Mouse (Mus musculus) bone marrow macrophage, adult 2 months (primary cell): Measurements from ENCODE around the gene Tmem231. TPM values are rescaled to one million over a fixed set of nuclear protein-coding genes. Genes with fewer than 3 reads are reported as not detected.
A peak's percentile ranks its signal among the peaks of the same experiment; 100 is the strongest.
"Not testable (repeated sequence)": the region's sequence is repeated elsewhere in the genome, so short reads cannot be mapped to it uniquely, and the experiment has no call there.

Experiments
- H3K27ac ChIP-seq: 2 replicates; pipeline ENCODE4 v1.5.1; 2012; ENCODE audit warnings: low read depth, low read length; ENCODE audit not compliant: insufficient read depth
- H3K4me1 ChIP-seq: 2 replicates; pipeline ENCODE4 v1.6.1; 2012; ENCODE audit warnings: low read length; ENCODE audit not compliant: control insufficient read depth, insufficient read depth
- H3K4me3 ChIP-seq: 2 replicates; pipeline ENCODE4 v1.5.1; 2012; ENCODE audit warnings: mild to moderate bottlenecking, low read length, moderate library complexity; ENCODE audit not compliant: insufficient read depth
- CTCF ChIP-seq: IDR thresholded peaks from 2 replicates; pipeline ENCODE4 v1.5.1; 2012; ENCODE audit warnings: low read depth, mild to moderate bottlenecking, low read length, moderate library complexity
- POLR2A ChIP-seq: IDR thresholded peaks from 2 replicates; pipeline ENCODE4 v1.6.1; 2012; ENCODE audit warnings: mild to moderate bottlenecking, low read depth, low read length, borderline replicate concordance
- polyA plus RNA-seq: library from polyadenylated mRNA; stranded (reverse); fragments of >200 nt; gene quantifications from 2 replicates; pipeline ENCODE4 v1.2.4, GENCODE M21; 2012; ENCODE audit not compliant: missing spikeins, insufficient read depth, insufficient read length

Gene Tmem231
- polyA plus RNA-seq, 1 experiment: 0.92 TPM

GRCm38 (mm10) chr8:111950846-111951245, 17.2 kb upstream of the Tmem231 start:
- Histone ChIP-seq H3K4me1 (peaks cover 24% of the 10 kb centered on the region), H3K27ac (no peak overlapping the region), H3K4me3 (no peak overlapping the region)
- TF ChIP-seq POLR2A (no peak), CTCF (no peak)

GRCm38 (mm10) chr8:111947954-111948353, 14.3 kb upstream of the Tmem231 start:
- TF ChIP-seq POLR2A: no peak
- TF ChIP-seq CTCF: no peak
- Histone ChIP-seq H3K4me1 (peaks cover 37% of the 10 kb centered on the region), H3K4me3 (no peak overlapping the region), H3K27ac (no peak overlapping the region)

- Histone ChIP-seq H3K27ac (no peak overlapping the region), H3K4me1 (peaks cover 37% of the 10 kb centered on the region), H3K4me3 (no peak overlapping the region)
- TF ChIP-seq POLR2A (no peak), CTCF (no peak)
Measured at GRCm38 (mm10) chr8:111947144-111947543, 13.5 kb upstream of the Tmem231 start.

GRCm38 (mm10) chr8:111943544-111943943, 9.9 kb upstream of the Tmem231 start:
- Histone ChIP-seq H3K4me1 (peaks cover 46% of the 10 kb centered on the region), H3K27ac (no peak overlapping the region), H3K4me3 (no peak overlapping the region)
- no peak for TF ChIP-seq POLR2A

DNA sequence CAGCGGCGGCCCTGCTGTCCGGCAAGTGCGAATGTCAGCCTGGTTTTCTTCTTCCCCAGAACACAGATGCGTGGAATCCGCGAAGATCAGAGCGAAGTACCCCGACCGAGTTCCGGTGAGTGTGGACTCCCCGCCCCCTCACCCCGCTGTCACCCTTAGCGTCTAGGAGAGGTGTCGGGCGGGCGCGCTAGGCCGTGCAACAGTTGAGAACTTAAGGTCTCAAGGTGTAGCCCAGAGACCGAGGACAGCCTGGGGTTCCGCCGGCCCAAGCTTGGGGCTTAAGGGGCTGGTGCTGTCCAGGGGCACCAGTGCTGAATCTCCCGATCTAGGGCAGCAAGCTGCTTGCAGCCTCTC, 7.4 kb upstream of the Tmem231 start:
- no peak for TF ChIP-seq POLR2A
- Histone ChIP-seq H3K4me3 (peak overlapping the region; percentile 86), H3K27ac (peak overlapping the region; percentile 29; the same call in 1 of the 2 replicates), H3K4me1 (peaks cover 35% of the 10 kb centered on the region)

GRCm38 (mm10) chr8:111940171-111941100, 6.8 kb upstream of the Tmem231 start, which contains the start of gene Gabarapl2:
Gene Gabarapl2, plus strand, starts transcription at chr8:111940703.
- Histone ChIP-seq H3K4me1 (peaks cover 28% of the 10 kb centered on the region), H3K4me3 (peak within 1 kb of the TSS; percentile 86), H3K27ac (peak within 1 kb of the TSS; percentile 29)
- TF ChIP-seq POLR2A (no peak), CTCF (no peak)

- TF ChIP-seq CTCF (no peak), POLR2A (no peak)
- peak overlapping the region; percentile 20; the same call in 1 of the 2 replicates for H3K27ac ChIP-seq
Measured at GRCm38 (mm10) chr8:111939516-111940142, 5.9 kb upstream of the Tmem231 start.

DNA sequence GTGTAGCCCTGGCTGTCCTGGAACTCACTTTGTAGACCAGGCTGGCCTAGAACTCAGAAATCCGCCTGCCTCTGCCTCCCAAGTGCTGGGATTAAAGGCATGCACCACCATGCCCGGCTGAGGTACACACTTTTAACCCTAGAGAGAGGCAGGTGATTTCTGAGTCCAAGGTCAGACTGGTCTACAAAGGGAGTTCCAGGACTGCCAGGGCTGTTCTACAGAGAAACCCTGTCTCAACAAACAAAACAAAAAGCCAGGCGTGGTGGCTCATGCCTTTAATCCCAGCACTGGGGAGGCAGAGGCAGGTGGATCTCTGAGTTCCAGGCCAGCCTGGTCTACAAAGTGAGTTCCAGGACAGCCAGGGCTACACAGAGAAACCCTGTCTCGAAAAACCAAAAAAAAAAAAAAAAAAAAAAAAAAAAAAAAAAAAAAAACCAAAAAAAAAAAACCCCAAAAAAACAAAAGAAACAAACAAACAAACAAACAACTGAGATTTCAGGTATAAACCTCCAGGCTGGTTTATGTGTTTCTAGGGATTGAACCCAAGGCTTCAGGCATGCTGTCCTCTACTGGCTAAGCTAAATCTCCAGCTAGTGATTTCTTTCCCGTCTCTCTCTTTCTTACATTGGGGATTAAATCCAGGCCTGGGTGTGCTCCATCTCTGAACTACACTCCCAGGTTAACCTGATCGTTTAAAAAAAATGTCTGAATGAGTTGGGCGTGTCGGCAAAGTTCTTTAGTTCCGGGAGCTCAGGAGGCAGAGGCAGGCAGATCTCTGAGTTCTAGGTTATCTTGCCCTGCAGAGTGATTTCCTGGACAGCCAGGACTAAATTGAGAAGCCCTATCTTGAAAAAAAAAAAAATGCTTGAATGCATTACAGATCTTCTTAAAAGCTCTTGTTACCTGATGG, 4.7 kb upstream of the Tmem231 start:
- H3K4me3 ChIP-seq, H3K27ac ChIP-seq: not testable (repeated sequence)
- H3K4me1 ChIP-seq: peaks cover 22% of the 10 kb centered on the region

More at GRCm38 (mm10) chr8:111939516-111940142, 5.9 kb upstream of the Tmem231 start:
- Histone ChIP-seq H3K4me3 (peak overlapping the region; percentile 86), H3K4me1 (peaks cover 23% of the 10 kb centered on the region)

DNA sequence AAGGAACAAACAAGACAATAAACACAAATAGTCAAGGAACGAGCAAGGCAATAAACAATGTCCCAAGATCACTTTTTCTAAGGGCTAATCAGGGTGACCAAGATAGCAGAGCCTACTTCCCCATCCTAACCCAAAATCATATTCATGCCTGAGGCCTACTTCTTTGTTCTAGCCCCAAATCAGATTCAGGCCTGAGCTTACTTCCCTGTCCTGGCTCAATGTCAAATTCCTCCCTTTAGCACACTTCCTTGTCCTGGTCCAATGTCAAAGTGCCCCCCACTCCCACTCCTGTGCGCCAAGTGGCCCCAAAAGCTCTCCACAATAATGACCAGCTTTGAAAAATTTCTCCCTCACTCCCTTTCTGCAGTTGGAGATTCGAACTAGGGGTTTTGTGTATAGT, 3.5 kb upstream of the Tmem231 start:
- H3K4me3 ChIP-seq: no peak overlapping the region

More for the DNA sequence above, 3.5 kb upstream of the Tmem231 start:
- no peak for TF ChIP-seq POLR2A
- no peak for TF ChIP-seq CTCF
- Histone ChIP-seq H3K27ac (peak overlapping the region; percentile 56), H3K4me1 (peaks cover 25% of the 10 kb centered on the region)
